Mouse (Mus musculus) thymus, postnatal 14 days (tissue): ENCODE measurements around the gene Socs5.

Experiments used
- DNase-seq: peaks from one replicate; pipeline ENCODE4 v3.0.0; 2021

Gene Socs5

DNA sequence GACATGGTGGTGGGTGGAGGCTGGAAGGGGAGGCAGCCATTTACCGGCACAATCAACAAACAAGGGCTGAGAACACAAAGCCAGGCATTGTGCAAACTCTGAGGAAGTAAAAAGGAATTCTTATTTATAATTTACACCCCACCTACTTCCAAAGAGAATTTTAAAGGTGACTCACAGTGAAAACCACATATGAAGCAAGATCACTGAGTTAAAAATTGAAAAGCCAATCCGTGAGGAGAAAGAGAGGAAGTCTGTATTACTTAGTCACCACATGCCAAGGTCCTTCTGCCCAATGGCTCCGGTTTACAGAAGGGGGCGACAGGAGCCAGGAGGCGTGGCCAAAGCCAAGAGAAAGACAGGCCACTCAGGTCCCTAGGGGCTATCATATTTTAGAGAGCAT is 62.9 kb downstream of the Socs5 start:
- DNase-seq, result no peak

DNA sequence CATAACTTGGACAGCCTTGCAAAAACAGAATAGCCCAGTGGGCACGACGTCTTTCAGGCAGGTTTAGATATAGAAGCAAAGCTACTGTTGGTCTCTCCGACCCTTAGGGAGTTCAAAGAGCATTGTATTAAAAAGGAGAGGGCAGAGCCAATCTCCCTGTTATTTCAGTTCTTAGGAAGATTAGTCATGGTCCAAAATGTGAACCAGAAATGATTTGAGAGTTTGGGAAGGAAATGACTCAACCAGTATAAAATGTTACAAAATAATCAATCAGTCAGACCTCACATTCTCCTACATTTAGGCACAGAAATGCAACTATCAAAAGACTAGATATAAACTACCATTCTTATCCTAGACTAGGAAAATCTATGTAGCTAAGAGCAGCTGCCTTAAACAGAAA is 64.6 kb downstream of the Socs5 start:
- DNase-seq, result no peak

DNA sequence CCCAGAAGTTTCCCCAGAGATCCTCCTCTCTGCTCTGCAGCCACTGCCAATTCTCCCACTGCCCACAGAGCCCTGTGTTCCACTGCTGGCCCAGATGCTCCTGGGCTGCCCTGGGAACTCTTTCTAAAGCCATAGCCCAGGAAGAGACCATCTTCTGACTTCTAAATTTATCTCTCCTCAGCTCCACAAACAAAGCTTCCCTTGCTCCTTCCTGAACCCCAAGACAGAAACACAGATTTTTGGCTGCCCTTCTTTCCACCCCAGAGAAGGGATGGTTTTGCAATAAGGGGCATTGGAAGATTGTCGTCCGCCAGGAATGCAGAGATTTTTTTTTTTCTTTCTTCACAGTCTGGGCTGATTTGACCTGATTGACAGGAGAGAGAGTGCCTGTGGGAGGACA is 66.5 kb downstream of the Socs5 start:
- DNase-seq, result no peak

DNA sequence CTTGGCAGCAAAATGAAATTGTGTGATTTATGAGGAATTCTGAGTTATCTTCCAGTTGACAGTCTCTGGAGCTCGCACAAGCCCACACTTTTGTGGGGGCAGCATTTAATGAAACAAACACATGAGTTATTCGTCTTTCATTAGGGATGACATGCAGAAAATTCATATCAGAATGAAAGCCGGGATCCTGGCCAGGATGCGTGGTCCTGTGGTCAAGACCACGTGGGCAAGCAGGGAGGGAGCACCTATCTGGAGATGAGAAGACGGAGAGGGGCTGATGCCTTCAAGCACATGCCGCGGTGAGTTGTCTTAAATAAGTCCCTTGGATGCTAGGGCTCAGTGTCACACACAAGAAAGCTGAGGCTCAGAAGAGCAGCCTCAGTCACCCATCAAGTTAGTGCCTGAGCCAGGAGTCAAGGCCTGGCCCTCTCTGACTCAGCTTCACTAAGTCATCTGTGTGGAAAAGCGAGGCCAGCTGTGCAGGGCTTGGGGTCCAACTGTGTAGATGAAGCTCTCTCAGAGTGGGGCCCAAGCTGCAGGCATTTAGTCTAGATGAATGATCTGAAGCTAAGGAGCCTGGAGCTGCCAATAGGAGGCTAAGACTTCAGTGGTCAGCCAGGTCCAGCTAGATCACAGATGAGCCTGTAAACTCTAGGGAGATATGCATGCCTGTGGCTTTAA is 67.3 kb downstream of the Socs5 start:
- no peak for DNase-seq

DNA sequence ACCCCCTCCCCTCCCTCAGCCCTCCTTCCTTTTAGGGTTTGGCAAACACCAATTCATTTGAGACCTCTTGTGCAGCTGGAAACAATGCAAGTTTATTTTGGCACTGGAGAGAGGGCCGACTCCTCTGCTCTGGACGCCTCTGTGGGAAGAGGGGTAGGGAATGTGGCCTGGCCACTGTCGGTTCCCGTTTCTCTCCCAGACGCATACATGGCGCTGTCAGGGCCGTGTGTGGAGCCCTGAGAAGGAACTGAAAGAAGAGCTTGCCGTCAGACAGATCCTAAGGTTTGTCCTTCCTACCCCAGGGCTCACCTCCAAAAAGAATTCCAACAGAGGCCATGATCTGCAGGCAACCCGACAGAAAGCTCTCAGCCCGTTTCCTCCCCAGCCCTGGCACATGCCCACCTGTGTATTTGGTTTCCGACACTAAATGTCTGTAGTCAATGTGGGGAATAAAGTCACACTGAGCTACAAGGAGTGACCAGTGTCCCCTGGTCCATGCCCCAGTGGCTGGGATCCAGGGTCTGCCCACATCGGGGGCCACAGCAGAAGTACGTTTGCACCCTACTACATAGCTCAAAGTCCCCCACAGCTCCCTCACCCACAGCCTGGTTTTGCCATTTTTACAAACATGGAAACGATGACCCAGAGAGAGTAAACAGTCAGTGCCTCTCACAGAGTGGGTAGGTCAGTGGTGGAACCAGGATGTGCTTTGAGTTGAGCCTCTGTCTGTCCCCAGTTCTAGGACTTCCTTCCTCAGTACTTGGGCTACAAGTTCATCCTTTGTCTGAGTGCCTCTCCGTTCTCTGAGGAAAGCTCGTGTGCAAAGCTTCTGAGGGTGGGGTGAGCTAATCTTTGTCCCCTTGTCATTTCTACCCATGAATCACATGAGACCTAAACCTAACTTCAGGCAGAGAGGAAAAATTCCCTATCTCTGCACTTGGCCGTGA is 68.9 kb downstream of the Socs5 start:
- DNase-seq, result no peak

DNA sequence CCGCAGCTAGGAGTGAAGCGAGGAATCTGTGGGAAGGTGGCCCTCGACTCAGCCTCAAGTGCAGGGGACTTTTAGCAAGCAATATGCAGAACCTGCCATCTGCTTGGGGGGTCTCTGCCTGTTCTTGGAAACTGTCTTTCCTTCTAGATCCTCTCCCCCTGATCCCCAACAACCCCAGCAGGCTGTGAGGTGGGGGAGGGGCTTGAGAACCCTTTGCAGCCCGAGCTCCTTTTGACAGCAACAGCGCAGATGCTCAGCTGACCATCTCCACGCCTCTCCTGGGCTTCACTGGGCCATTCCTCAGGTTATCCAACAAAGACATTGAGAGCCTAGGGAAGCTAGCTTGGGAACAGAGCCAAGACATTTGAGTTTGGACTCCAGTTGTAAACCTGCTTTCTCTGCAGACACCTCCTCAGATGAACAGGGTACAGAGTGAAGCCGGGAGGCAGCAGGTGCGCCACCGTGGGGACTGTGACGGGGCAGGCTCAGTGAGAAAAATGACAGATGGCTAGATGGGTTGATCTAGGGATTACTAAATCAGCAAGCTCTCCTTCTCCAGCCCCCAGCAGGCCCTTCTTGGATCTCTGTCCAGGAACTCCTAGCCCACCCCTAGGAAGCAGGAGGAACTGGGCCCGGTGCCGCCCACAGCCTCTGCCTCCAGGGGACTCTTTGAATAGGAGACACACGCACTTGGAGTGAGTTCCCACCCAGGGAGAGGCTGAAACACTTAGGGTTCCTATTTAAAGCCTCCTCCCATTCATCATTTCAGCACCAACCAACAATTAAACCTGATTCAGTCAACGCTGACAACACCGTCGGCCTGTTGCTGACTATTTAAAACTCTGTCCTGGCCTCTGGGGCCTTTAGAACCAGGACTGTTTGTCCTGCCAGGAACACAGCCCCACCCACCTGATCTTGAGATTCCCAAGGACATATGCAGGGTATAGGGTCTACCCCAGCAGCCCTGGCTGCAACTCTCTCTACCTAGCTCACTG is 71.4 kb downstream of the Socs5 start:
- peak; percentile 76 for DNase-seq

DNA sequence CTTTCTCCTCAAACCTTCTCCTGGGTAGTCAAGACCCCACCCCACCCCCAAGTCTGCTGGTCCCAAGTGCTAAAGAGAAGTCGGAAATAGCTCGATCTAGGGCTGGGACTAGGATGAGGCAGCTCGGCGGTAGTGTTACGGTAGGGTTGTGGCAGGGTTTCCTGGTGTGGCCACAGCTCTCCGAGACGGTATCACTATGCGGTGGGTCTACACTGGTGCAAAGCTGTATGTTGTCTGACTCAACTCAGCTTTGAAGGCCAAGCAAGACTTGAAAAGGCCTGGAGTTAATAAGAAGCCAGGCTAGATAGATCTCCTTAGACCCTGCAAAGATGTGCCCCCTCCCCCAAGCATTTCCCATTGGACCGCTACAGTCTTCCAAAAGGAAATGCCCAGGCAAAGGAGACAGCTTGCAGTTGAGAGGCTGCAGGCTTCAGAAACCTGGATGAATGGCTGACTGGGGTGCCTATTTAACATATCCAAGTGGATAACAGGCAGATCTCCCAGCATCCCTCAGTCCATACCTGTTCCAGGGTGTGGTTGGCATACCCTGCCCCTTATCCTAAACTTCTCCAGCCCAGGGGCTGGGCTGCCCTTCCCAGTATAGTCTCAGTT is 72.6 kb downstream of the Socs5 start:
- no peak for DNase-seq

GRCm38 (mm10) chr17:87181683-87182346 is 74.3 kb downstream of the Socs5 start:
- DNase-seq, result no peak

GRCm38 (mm10) chr17:87185461-87186066 is 78.1 kb downstream of the Socs5 start:
- DNase-seq, result no peak

DNA sequence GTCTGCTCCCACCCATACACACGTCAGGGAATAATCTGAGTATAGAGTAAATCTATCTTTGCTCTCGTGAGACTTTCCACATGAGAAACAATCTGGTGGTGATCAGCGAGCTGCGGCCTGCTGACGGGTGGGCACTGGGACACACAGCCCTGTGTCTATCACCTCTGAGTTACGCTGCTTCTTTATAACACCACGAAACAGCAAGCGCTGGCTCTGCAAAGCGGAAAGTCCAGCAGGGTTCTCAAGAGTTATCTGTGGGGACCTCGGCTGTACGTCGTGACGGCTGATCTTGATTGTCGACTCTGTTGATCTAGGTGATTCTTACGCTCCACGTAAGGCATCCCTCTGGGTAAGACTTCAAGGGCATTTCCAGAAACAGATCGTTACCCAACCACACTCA is 79.5 kb downstream of the Socs5 start:
- DNase-seq, result no peak
